Comparison of ENCODE assay signal across 8 mouse cellular contexts in genomic region chr6:52260654-52261575, GRCm38 (mm10). TPM values are rescaled to one million over a fixed set of nuclear protein-coding genes. Genes with fewer than 3 reads are reported as not detected.
DNase-seq lines count a peak whose midpoint lies in the region; ATAC-seq and TF ChIP-seq lines count a peak whose summit lies in the region.

Hoxa13 (minus strand) TSS chr6:52260880.

- no peak for DNase-seq in heart, postnatal 0 days (ENCODE audit: low spot score)
- no peak for DNase-seq in heart, adult 8-10 months (ENCODE audit: low spot score)
- DNase-seq in left cerebral cortex, adult 8-10 months (ENCODE audit: low spot score in 2 of 2), result no peak
- DNase-seq in left cerebral cortex, adult 9 months (ENCODE audit: low spot score in 2 of 2), result no peak
- DNase-seq in cerebellum, postnatal 25 days, result no peak

- no peaks in the 10 kb centered on the region for H3K36me3 ChIP-seq in heart, postnatal 0 days (replicated peaks; ENCODE audit: control insufficient read depth, insufficient read depth, low read length)
- no peaks in the 10 kb centered on the region for H3K36me3 ChIP-seq in hindbrain, embryonic 16.5 days (ENCODE audit: control insufficient read depth, insufficient read depth, low read length)
- H3K36me3 ChIP-seq in midbrain, embryonic 15.5 days (replicated peaks), result no peaks in the 10 kb centered on the region

- no peak for TF ChIP-seq CTCF in heart, postnatal 0 days (IDR thresholded peaks at IDR 0.05; ENCODE audit: low read depth)
- no peak for TF ChIP-seq CTCF in bone marrow, adult 2 months (IDR thresholded peaks at IDR 0.05; ENCODE audit: control insufficient read depth, insufficient read depth, low read length)

- H3K27me3 ChIP-seq in heart, postnatal 0 days (ENCODE audit: control insufficient read depth, insufficient read depth, low read length), result peaks cover 95% of the 10 kb centered on the region
- peaks cover 73% of the 10 kb centered on the region for H3K27me3 ChIP-seq in hindbrain, embryonic 16.5 days (replicated peaks; ENCODE audit: control insufficient read depth, insufficient read depth, low read length)
- H3K27me3 ChIP-seq in midbrain, embryonic 15.5 days (replicated peaks), result peaks cover 88% of the 10 kb centered on the region

- H3K9ac ChIP-seq in heart, postnatal 0 days (replicated peaks; ENCODE audit: low read depth, low read length), result no peak within 1 kb of the TSS
- H3K9ac ChIP-seq in hindbrain, embryonic 16.5 days (ENCODE audit: low read depth, low read length), result no peak within 1 kb of the TSS
- H3K9ac ChIP-seq in midbrain, embryonic 15.5 days, result no peak within 1 kb of the TSS

- H3K4me2 ChIP-seq in heart, postnatal 0 days (ENCODE audit: low read depth, low read length), result peak within 1 kb of the TSS; percentile 57
- H3K4me2 ChIP-seq in hindbrain, embryonic 16.5 days (ENCODE audit: low read length), result peak within 1 kb of the TSS; percentile 49
- H3K4me2 ChIP-seq in midbrain, embryonic 15.5 days, result peak within 1 kb of the TSS; percentile 38

- H3K27ac ChIP-seq in heart, postnatal 0 days (ENCODE audit: low read depth), result no peak within 1 kb of the TSS
- no peak within 1 kb of the TSS; the same call in 1 of the 2 replicates for H3K27ac ChIP-seq in bone marrow, adult 2 months (ENCODE audit: control insufficient read depth, insufficient read depth, low read depth, low read length, poor library complexity)
- no peak within 1 kb of the TSS for H3K27ac ChIP-seq in hindbrain, embryonic 16.5 days (ENCODE audit: low read depth, low read length)
- H3K27ac ChIP-seq in midbrain, embryonic 15.5 days, result no peak within 1 kb of the TSS

- H3K4me1 ChIP-seq in heart, postnatal 0 days (ENCODE audit: control insufficient read depth, insufficient read depth), result peaks cover 6% of the 10 kb centered on the region; the same call in 1 of the 2 replicates
- H3K4me1 ChIP-seq in bone marrow, adult 2 months (ENCODE audit: control insufficient read depth, insufficient read depth, low read length), result no peaks in the 10 kb centered on the region
- peaks cover 7% of the 10 kb centered on the region; the same call in 1 of the 2 replicates for H3K4me1 ChIP-seq in hindbrain, embryonic 16.5 days (ENCODE audit: control insufficient read depth, insufficient read depth, low read depth, low read length)
- peaks cover 8% of the 10 kb centered on the region for H3K4me1 ChIP-seq in midbrain, embryonic 15.5 days

- peak within 1 kb of the TSS; percentile 45 for H3K4me3 ChIP-seq in heart, postnatal 0 days (ENCODE audit: low read depth, low read length)
- peak within 1 kb of the TSS; percentile 45 for H3K4me3 ChIP-seq in bone marrow, adult 2 months (replicated peaks; ENCODE audit: control insufficient read depth, low read depth, low read length)
- peak within 1 kb of the TSS; percentile 31 for H3K4me3 ChIP-seq in hindbrain, embryonic 16.5 days (ENCODE audit: low read length)
- H3K4me3 ChIP-seq in midbrain, embryonic 15.5 days, result peak within 1 kb of the TSS; percentile 11; the same call in 1 of the 2 replicates

- WGBS in heart, postnatal 0 days, result under 1% methylated on average over 45 of the region's 72 CpGs
- WGBS in bone marrow, adult 2 months, result 1% methylated on average over 66 of the region's 72 CpGs
- under 1% methylated on average over 39 of the region's 72 CpGs for WGBS in hindbrain, embryonic 16.5 days
- WGBS in midbrain, embryonic 15.5 days, result 1% methylated on average over 52 of the region's 72 CpGs

- TF ChIP-seq EP300 in heart, postnatal 0 days (IDR thresholded peaks at IDR 0.05; ENCODE audit: low read depth), result no peak

- no peak for TF ChIP-seq POLR2A in bone marrow, adult 2 months (IDR thresholded peaks at IDR 0.05; ENCODE audit: borderline replicate concordance, control insufficient read depth, low read depth, low read length)

- no peak; the same call in 1 of the 2 replicates for ATAC-seq in heart, postnatal 0 days (ENCODE audit: insufficient read depth, low read depth)
- 0 out of 2 replicates have a peak, but pooled peaks have one; percentile 11 for ATAC-seq in hindbrain, embryonic 16.5 days
- no peak for ATAC-seq in midbrain, embryonic 15.5 days (replicated peaks)

- H3K9me3 ChIP-seq in heart, postnatal 0 days (replicated peaks; ENCODE audit: control insufficient read depth, low read length), result no peaks in the 10 kb centered on the region
- no peaks in the 10 kb centered on the region for H3K9me3 ChIP-seq in hindbrain, embryonic 16.5 days (ENCODE audit: control insufficient read depth, low read length)
- H3K9me3 ChIP-seq in midbrain, embryonic 15.5 days, result no peaks in the 10 kb centered on the region

RNA-seq across cellular contexts. Expression of gene Hoxa13, which starts in this region (rescaled TPM):
- not detected in 2 replicates for total RNA-seq in heart, postnatal 0 days (2014; rRNA removed; ENCODE audit: low replicate concordance)
- polyA plus RNA-seq in heart, postnatal 0 days (2015; fragmentation: Nextera tagmentation; extraction: Ambion mirVana), result not detected in 2 replicates
- not detected for total RNA-seq in heart, adult 8-10 months (2022)
- not detected in 2 replicates for polyA plus RNA-seq in bone marrow, adult 2 months (2011; ENCODE audit: insufficient read depth, insufficient read length, low replicate concordance, missing spikeins)
- polyA plus RNA-seq in hindbrain, embryonic 16.5 days (2015; fragmentation: Nextera tagmentation; extraction: Ambion mirVana), result not detected in 2 replicates
- not detected in 2 replicates for polyA plus RNA-seq in midbrain, embryonic 15.5 days (2015; fragmentation: Nextera tagmentation; extraction: Ambion mirVana)
- not detected for total RNA-seq in left cerebral cortex, adult 8-10 months (2022)

Comparison
In these comparisons a context has a peak if more than half of its experiments do, and no peak if none do; other contexts are left out.
1. Peak in ATAC-seq, H3K4me3 ChIP-seq and H3K4me2 ChIP-seq in hindbrain, embryonic 16.5 days; RNA of the gene not detected or under 1 TPM.